In the genomic region with DNA sequence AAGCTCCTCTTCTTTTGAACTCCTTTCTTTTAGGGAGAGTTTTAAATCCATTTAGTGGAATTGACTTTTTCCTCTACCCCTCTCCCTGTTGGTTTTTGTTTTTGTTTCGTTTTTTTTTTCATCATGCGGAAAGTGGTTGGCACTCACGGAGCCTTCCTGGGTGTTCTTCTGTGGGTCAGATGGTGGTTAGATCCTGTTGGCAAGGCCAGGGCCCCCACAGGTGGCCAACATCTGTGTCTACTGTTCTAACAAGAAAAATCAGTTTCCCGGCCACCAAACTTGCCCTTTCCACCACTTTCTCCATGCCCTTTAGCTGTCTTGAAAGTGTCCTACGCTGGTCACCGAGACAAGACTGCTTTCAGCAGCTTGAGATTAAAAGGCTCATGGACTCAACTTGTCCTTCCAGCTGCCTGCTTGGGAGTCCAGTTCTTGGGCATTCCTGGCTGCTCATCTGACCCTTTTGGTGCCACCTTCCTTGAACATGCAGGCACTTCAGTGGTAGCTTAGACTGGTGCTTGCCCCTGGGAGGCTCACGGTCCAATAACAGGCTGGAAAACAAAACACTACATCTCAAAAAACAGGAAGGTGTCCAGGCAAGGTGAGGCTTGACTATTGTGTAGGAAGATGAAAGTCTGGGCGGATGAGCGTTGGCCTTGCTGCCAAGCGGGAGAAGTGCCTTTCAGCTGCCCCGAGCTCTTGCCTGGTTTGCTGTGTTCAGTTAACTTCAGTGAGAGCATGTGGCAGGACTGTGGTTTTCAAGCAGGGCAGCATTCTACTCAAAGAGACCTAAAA, we compare ENCODE assay signal across 13 mouse cellular contexts. TPM values are rescaled to one million over a fixed set of nuclear protein-coding genes. Genes with fewer than 3 reads are reported as not detected.
DNase-seq lines count a peak whose midpoint lies in the region; ATAC-seq and TF ChIP-seq lines count a peak whose summit lies in the region.
"Had no signal": no experiment of that assay in that cellular context is flagged by ENCODE, and none has a peak within 500 bp of the region (broad histone marks: within the 10 kb centered on the region; RNA-seq: fewer than 3 reads in every experiment).

No protein-coding gene starts in this region.

- WGBS in cerebellum, adult 2 months: 34% methylated on average over 11 of the region's 11 CpGs
- WGBS in hindbrain, postnatal 0 days: 61% methylated on average over 11 of the region's 11 CpGs
- whole genome bisulfite sequencing in hindbrain, embryonic 12.5 days: 75% methylated on average over 11 of the region's 11 CpGs
- WGBS in forebrain, postnatal 0 days: 64% methylated on average over 11 of the region's 11 CpGs

- no peak overlapping the region for H3K4me3 ChIP-seq in cerebellum, adult 2 months (replicated peaks; ENCODE audit: insufficient read depth, low read depth, low read length)
- no peak overlapping the region for H3K4me3 ChIP-seq in hindbrain, postnatal 0 days (ENCODE audit: low read length)
- no peak overlapping the region for H3K4me3 ChIP-seq in hindbrain, embryonic 12.5 days
- H3K4me3 ChIP-seq in forebrain, postnatal 0 days (ENCODE audit: low read depth, low read length): no peak overlapping the region
- H3K4me3 ChIP-seq: heart, embryonic 13.5 days; liver, embryonic 13.5 days; myocyte had no signal

- no peak overlapping the region for H3K4me2 ChIP-seq in hindbrain, postnatal 0 days (ENCODE audit: low read depth, low read length)
- no peak overlapping the region for H3K4me2 ChIP-seq in hindbrain, embryonic 12.5 days (replicated peaks)
- no peak overlapping the region for H3K4me2 ChIP-seq in forebrain, postnatal 0 days (ENCODE audit: low read depth)
- H3K4me2 ChIP-seq: heart, embryonic 13.5 days; liver, embryonic 13.5 days had no signal

- no peak overlapping the region for H3K9ac ChIP-seq in hindbrain, postnatal 0 days (replicated peaks; ENCODE audit: low read length)
- no peak overlapping the region for H3K9ac ChIP-seq in hindbrain, embryonic 12.5 days
- no peak overlapping the region for H3K9ac ChIP-seq in forebrain, postnatal 0 days
- H3K9ac ChIP-seq: heart, embryonic 13.5 days; liver, embryonic 13.5 days had no signal

- peaks cover 15% of the 10 kb centered on the region; the same call in 1 of the 2 replicates for H3K36me3 ChIP-seq in hindbrain, postnatal 0 days (ENCODE audit: insufficient read depth, low read length)
- peaks cover 44% of the 10 kb centered on the region for H3K36me3 ChIP-seq in hindbrain, embryonic 12.5 days
- H3K36me3 ChIP-seq in forebrain, postnatal 0 days (ENCODE audit: insufficient read depth): peaks cover 37% of the 10 kb centered on the region

- peaks cover 36% of the 10 kb centered on the region for H3K4me1 ChIP-seq in cerebellum, adult 2 months (ENCODE audit: control insufficient read depth, insufficient read depth, low read length)
- peaks cover 12% of the 10 kb centered on the region for H3K4me1 ChIP-seq in hindbrain, postnatal 0 days (ENCODE audit: insufficient read depth, low read length)
- H3K4me1 ChIP-seq in hindbrain, embryonic 12.5 days: peaks cover 5% of the 10 kb centered on the region; the same call in 1 of the 2 replicates
- H3K4me1 ChIP-seq in forebrain, postnatal 0 days (ENCODE audit: insufficient read depth): no peaks in the 10 kb centered on the region
- H3K4me1 ChIP-seq: heart, embryonic 13.5 days; liver, embryonic 13.5 days had no signal

- no peaks in the 10 kb centered on the region for H3K27me3 ChIP-seq in cerebellum, adult 2 months (ENCODE audit: control insufficient read depth, insufficient read depth, low read length)
- H3K27me3 ChIP-seq in hindbrain, postnatal 0 days (ENCODE audit: insufficient read depth, low read length): no peaks in the 10 kb centered on the region
- no peaks in the 10 kb centered on the region for H3K27me3 ChIP-seq in hindbrain, embryonic 12.5 days
- H3K27me3 ChIP-seq in forebrain, postnatal 0 days (ENCODE audit: insufficient read depth, low read length): no peaks in the 10 kb centered on the region
- H3K27me3 ChIP-seq: heart, embryonic 13.5 days; liver, embryonic 13.5 days had no signal

- no peak for TF ChIP-seq CTCF in cerebellum, adult 2 months (IDR thresholded peaks at IDR 0.05; ENCODE audit: borderline replicate concordance, insufficient read depth, low read depth, low read length)
- TF ChIP-seq CTCF in hindbrain, postnatal 0 days (IDR thresholded peaks at IDR 0.05; ENCODE audit: low read depth): no peak
- TF ChIP-seq CTCF in forebrain, postnatal 0 days (IDR thresholded peaks at IDR 0.05; ENCODE audit: low read depth): no peak

- H3K27ac ChIP-seq in cerebellum, adult 2 months (ENCODE audit: insufficient read depth, low read length): peak overlapping the region; percentile 78
- H3K27ac ChIP-seq in hindbrain, postnatal 0 days: peak overlapping the region; percentile 48
- H3K27ac ChIP-seq in hindbrain, embryonic 12.5 days: no peak overlapping the region
- peak overlapping the region; percentile 57 for H3K27ac ChIP-seq in forebrain, postnatal 0 days (ENCODE audit: low read depth, low read length)
- H3K27ac ChIP-seq: heart, embryonic 13.5 days; liver, embryonic 13.5 days had no signal

- no peak for TF ChIP-seq POLR2A in cerebellum, adult 2 months (IDR thresholded peaks at IDR 0.05; ENCODE audit: borderline replicate concordance, insufficient read depth, low read length)

- H3K9me3 ChIP-seq in hindbrain, postnatal 0 days (ENCODE audit: low read length): no peaks in the 10 kb centered on the region
- no peaks in the 10 kb centered on the region for H3K9me3 ChIP-seq in hindbrain, embryonic 12.5 days (replicated peaks)
- no peaks in the 10 kb centered on the region for H3K9me3 ChIP-seq in forebrain, postnatal 0 days (ENCODE audit: low read length)
- H3K9me3 ChIP-seq: heart, embryonic 13.5 days; liver, embryonic 13.5 days had no signal

- no peak for ATAC-seq in hindbrain, postnatal 0 days
- ATAC-seq in hindbrain, embryonic 12.5 days (ENCODE audit: low FRiP score): no peak
- ATAC-seq in forebrain, postnatal 0 days: no peak
- ATAC-seq in inflammation-experienced regulatory T-cells, adult 6 months: no peak

- DNase-seq in cerebellum, adult 2 months: no peak
- no peak for DNase-seq in cerebellum, adult 11 months
- peak; percentile 45 for DNase-seq in hindbrain, postnatal 0 days (ENCODE audit: low spot score)
- DNase-seq in forebrain, postnatal 0 days: no peak
- DNase-seq in thymus, postnatal 14 days: peak; percentile 55
- no peak for DNase-seq in spleen, postnatal 36 days (ENCODE audit: low spot score in 2 of 2)
- DNase-seq: kidney, adult 9 months; liver, embryonic 13.5 days; lung, postnatal 4 days had no signal

RNA-seq across cellular contexts. Expression of a gene that starts 8.4 kb away (rescaled TPM):
- 88.5 and 90.3 TPM in 2 replicates for polyA plus RNA-seq in cerebellum, adult 2 months (2012; rRNA removed)
- 107 and 109 TPM in 2 replicates for total RNA-seq in hindbrain, postnatal 0 days (2014; rRNA removed)
- 158 and 159 TPM in 2 replicates for polyA plus RNA-seq in hindbrain, postnatal 0 days (2015; fragmentation: Nextera tagmentation; extraction: Ambion mirVana)
- polyA plus RNA-seq in hindbrain, embryonic 12.5 days (2016; fragmentation: Nextera tagmentation; extraction: Ambion mirVana): 124 and 128 TPM in 2 replicates
- 103 and 109 TPM in 2 replicates for total RNA-seq in forebrain, postnatal 0 days (2014; rRNA removed)
- 160 and 179 TPM in 2 replicates for polyA plus RNA-seq in forebrain, postnatal 0 days (2015; fragmentation: Nextera tagmentation; extraction: Ambion mirVana)
- polyA plus RNA-seq in inflammation-experienced regulatory T-cells, adult 6 months (2017; shearing (Covaris generic)): 10 to 100 TPM; 63.5 to 83.2 (median 70.3) TPM

RNA-seq across cellular contexts. Expression of a gene that starts 21.0 kb away (rescaled TPM):
- polyA plus RNA-seq in cerebellum, adult 2 months (2012; rRNA removed): 147 and 149 TPM in 2 replicates
- total RNA-seq in hindbrain, postnatal 0 days (2014; rRNA removed): 49.8 and 51.1 TPM in 2 replicates
- polyA plus RNA-seq in hindbrain, postnatal 0 days (2015; fragmentation: Nextera tagmentation; extraction: Ambion mirVana): 210 and 212 TPM in 2 replicates
- polyA plus RNA-seq in hindbrain, embryonic 12.5 days (2016; fragmentation: Nextera tagmentation; extraction: Ambion mirVana): 204 and 215 TPM in 2 replicates
- 59.2 and 70.1 TPM in 2 replicates for total RNA-seq in forebrain, postnatal 0 days (2014; rRNA removed)
- 88.7 and 213 TPM in 2 replicates for polyA plus RNA-seq in forebrain, postnatal 0 days (2015; fragmentation: Nextera tagmentation; extraction: Ambion mirVana)
- 100 to 1,000 TPM; 127 to 172 (median 157) TPM for polyA plus RNA-seq in inflammation-experienced regulatory T-cells, adult 6 months (2017; shearing (Covaris generic))

RNA-seq across cellular contexts. Expression of a gene that starts 56.1 kb away (rescaled TPM):
- 14.3 and 17.4 TPM in 2 replicates for polyA plus RNA-seq in cerebellum, adult 2 months (2012; rRNA removed)
- 5.6 and 10.7 TPM in 2 replicates for total RNA-seq in hindbrain, postnatal 0 days (2014; rRNA removed)
- 1.9 and 2.8 TPM in 2 replicates for polyA plus RNA-seq in hindbrain, postnatal 0 days (2015; fragmentation: Nextera tagmentation; extraction: Ambion mirVana)
- 11.7 and 11.9 TPM in 2 replicates for polyA plus RNA-seq in hindbrain, embryonic 12.5 days (2016; fragmentation: Nextera tagmentation; extraction: Ambion mirVana)
- total RNA-seq in forebrain, postnatal 0 days (2014; rRNA removed): 5.5 TPM in 2 replicates
- 1.0 and 1.8 TPM in 2 replicates for polyA plus RNA-seq in forebrain, postnatal 0 days (2015; fragmentation: Nextera tagmentation; extraction: Ambion mirVana)
- 10 to 100 TPM; 11.4 to 28.1 (median 26.5) TPM for polyA plus RNA-seq in inflammation-experienced regulatory T-cells, adult 6 months (2017; shearing (Covaris generic))

Comparison
In these comparisons a context has a peak if more than half of its experiments do, and no peak if none do; other contexts are left out.
1. DNase-seq: peak in hindbrain, postnatal 0 days (single experiment) and thymus, postnatal 14 days (single experiment); none in cerebellum, adult 2 months (0 of 2), cerebellum, adult 11 months (single experiment), forebrain, postnatal 0 days (single experiment) and spleen, postnatal 36 days (0 of 2).